Mouse (Mus musculus): Measurements from ENCODE around the gene Txnrd1.

GRCm38 (mm10) chr10:82860929-82861315, 27.2 kb downstream of the Txnrd1 start:
- TF ChIP-seq GATA1 (IDR thresholded peaks at IDR 0.05; ENCODE audit: borderline replicate concordance, low read length) (no peak), FLI1 (IDR thresholded peaks at IDR 0.05; ENCODE audit: low read length) (no peak)

Measured in megakaryocyte, embryonic 14.5 days (primary cell).